Mouse (Mus musculus): ENCODE results near the gene Nwd2. TPM values are rescaled to one million over a fixed set of nuclear protein-coding genes. Genes with fewer than 3 reads are reported as not detected.

Nwd2 gene
- polyA plus RNA-seq, 1 experiment from 2014 or later = 0.14 TPM

DNA sequence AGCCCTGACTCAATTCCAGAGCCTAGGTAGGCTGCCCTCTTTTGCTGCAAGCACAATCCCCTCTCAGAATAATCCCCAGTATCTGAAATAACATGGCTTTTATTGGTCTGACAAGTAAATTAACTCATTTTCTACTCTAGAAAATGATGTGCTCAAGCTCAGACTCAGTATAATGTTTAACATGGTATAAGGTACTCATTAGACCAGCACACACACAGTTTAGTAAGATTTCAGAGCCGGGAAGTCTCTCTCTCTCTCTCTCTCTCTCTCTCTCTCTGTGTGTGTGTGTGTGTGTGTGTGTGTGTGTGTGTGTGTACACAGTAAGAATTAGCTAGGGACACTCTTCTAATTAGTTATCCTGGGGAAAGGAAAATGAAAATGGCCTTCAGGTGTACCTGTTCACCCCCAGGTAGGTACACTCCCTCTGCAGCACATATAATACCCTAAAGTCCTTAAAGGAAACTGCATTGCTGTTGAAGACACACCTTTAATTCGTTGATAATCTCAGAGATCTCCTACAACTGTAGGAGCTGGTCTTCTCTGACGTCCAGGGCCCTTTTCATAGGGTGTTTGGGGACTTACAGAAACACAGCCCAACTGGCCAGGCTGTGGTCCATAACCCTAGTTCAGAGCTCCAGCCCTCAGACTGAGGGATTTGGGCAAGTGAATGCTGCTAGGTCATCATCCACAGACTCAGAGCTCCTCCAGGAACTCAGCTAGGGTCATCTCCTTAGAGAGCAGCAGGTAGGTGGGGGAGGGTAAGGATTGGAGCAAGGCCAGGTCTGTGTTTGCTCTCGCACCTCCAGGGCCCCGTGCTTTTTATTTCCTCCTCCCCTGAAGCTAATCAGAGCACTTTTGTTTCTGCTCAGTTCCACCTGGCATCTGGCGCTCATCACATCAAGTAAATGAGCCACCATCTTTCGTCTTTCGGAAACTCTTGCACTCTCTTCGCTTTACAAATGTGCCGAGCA lies 174.7 kb downstream of the Nwd2 start:
- Histone ChIP-seq H3K27ac (no peak overlapping the region), H3K4me3 (no peak overlapping the region), H3K9me3 (no peaks in the 10 kb centered on the region), H3K36me3 (no peaks in the 10 kb centered on the region), H3K27me3 (ENCODE audit: insufficient read depth, poor library complexity, severe bottlenecking) (no peaks in the 10 kb centered on the region), H3K4me1 (peaks cover 12% of the 10 kb centered on the region; the same call in 1 of the 2 replicates)
- no peak for DNase-seq (ENCODE audit: low spot score)
- 70% methylated on average over 10 of the region's 10 CpGs for WGBS

DNA sequence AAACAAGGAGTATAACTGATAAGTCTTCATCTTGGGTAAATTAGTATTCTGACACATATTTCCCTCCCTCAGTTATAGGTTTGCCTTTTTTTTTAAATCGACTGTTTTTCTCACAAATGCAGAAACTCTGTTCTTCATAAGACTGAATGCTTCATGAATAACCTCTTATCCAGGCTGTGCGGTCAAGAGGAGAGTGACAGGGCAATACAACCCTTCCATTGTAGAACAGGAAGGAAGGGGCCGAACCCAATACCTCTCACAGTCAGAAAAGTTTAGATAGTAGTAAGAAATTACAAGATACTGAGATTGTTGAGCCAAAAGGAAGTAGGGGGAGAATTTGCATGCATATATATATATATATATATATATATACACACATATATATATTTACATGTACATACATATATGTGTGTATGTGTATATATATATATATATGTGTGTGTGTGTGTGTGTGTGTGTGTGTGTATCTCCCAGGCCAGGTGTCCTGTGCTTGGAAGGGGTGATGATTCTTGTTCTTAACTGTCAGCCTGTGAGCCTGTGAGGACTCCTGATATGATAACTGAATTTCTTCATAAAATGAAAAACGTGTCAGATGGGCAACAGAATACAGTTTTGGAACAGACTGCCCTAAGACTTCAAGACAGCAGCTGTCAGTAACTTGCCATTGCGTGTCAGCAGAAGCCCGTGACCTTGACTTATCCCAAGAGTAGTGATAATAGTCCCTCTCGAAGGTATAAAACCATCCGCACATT lies 175.9 kb downstream of the Nwd2 start:
- WGBS = 65% methylated on average over 8 of the region's 8 CpGs
- no peak overlapping the region for H3K27ac ChIP-seq
- no peak for DNase-seq (ENCODE audit: low spot score)
- peaks cover 12% of the 10 kb centered on the region; the same call in 1 of the 2 replicates for H3K4me1 ChIP-seq
- H3K36me3 ChIP-seq = no peaks in the 10 kb centered on the region
- no peaks in the 10 kb centered on the region for H3K9me3 ChIP-seq
- no peak overlapping the region for H3K4me3 ChIP-seq
- H3K27me3 ChIP-seq (ENCODE audit: insufficient read depth, poor library complexity, severe bottlenecking) = no peaks in the 10 kb centered on the region

DNA sequence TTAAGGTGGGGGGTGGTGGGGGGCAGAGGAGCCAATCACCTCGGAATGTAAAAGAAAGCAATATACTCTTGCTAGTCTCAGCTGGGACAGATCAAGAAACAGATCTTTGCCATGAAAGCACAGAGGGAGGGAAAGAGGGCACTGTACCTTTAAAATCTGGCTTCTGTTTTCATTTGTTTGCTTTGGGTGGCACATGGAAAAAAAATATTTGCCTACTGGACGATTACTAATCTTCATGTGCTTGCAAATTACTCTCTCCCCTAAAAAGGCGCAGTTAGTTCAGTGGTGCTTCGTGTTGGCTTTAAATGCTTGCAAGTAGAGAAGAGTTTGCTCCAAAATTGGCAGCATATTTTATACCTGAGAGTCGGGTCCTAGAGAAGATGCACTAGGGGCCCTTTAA lies 177.0 kb downstream of the Nwd2 start:
- Histone ChIP-seq H3K27ac (no peak overlapping the region), H3K4me1 (peaks cover 12% of the 10 kb centered on the region; the same call in 1 of the 2 replicates), H3K27me3 (ENCODE audit: insufficient read depth, poor library complexity, severe bottlenecking) (no peaks in the 10 kb centered on the region), H3K36me3 (no peaks in the 10 kb centered on the region), H3K4me3 (no peak overlapping the region), H3K9me3 (no peaks in the 10 kb centered on the region)
- 64% methylated on average over 5 of the region's 5 CpGs for WGBS
- DNase-seq (ENCODE audit: low spot score) = no peak

DNA sequence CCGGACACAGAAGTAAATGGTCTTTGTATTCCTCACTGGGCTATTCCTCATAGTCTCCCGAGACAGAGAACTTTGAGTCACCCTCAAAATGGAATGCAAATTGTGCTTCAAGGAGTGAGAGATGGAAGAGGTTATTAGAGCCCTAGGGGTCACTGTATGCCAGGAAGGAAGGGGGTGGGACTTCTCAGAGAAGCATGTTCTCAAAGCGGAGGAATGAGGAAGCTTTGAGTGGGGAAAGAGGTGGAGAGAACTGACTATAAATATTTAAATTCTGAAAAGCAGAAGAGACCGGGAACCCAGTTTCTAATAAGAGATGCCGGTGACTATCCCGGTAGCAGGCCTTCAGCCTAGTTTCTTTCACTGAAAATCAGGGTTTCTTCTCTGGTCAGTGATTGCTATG lies 178.1 kb downstream of the Nwd2 start:
- no peak overlapping the region for H3K27ac ChIP-seq
- no peak for DNase-seq (ENCODE audit: low spot score)

DNA sequence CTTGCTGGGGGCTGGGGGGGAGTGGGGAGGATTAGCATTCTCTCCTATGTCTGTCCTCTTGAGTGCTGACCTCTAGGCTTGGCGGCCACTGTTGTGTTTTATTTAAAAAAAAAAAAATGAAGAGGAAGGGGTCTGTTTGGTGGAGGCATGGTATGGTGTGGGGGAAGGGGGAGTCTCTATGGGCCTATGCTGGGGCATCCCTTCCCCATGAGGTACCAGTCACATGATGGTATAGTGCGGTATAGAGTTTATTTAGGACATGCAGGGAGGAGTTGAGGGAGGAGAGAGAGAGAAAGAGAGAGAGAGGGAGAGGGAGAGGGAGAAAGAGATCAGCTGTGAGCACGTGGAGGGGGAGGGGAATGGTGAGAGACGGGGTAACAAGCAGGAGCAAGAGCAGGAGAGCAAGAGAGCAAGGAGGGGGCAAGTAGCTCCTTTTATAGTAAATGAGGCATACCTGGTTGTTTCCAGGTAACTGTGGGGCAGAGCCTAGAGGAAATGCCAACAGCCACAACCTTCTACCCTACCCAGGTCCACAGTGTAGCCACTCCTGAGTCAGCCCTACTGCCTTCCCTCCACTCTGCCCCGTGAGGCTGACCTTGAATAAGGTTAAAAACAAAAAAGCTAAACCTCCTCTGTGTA lies 178.6 kb downstream of the Nwd2 start:
- WGBS = 48% methylated on average over 5 of the region's 5 CpGs

More for the DNA sequence above, 178.1 kb downstream of the Nwd2 start:
- Histone ChIP-seq H3K4me1 (peaks cover 8% of the 10 kb centered on the region; the same call in 1 of the 2 replicates), H3K4me3 (no peak overlapping the region), H3K9me3 (no peaks in the 10 kb centered on the region), H3K36me3 (no peaks in the 10 kb centered on the region), H3K27me3 (ENCODE audit: insufficient read depth, poor library complexity, severe bottlenecking) (no peaks in the 10 kb centered on the region)
- 67% methylated on average over 6 of the region's 6 CpGs for WGBS

DNA sequence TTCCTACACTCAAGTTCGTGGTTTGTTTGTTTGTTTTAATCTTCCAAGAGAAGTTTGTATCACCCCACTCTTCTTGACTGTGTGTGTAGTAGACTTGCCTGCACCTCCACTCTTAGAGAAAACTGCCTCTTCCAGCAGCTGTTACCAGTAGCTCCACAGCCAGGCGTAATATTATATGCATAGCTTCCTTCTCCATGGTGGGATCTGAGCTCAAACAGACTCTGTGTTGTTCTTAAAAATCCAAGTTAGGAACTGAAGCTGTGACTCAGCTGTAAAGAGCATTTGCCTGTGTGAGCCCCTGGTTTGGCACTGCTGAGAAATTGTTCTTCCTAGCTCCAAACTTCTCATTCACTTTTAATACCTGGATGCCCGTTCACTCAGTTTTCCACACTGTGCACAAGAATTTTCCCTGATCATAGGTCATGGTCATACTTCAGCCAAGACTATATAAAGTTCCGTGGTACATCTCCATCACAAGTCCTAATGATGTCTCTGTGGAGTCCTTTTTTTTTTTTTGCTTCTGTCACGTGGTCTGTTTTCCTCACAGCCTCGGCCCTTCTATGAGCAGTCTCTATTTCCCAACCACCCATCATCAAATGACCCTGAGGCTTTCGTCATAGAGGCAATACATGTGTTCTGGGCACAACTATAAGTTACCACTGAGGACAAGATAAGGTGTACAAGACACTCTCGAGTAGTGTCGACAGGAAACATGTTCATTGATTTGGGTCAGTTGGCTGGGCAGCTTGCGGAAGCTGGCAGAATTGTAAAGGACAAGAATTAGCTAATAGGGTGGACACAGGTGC lies 179.7 kb downstream of the Nwd2 start:
- Histone ChIP-seq H3K4me1 (peaks cover 7% of the 10 kb centered on the region; the same call in 1 of the 2 replicates), H3K27me3 (ENCODE audit: insufficient read depth, poor library complexity, severe bottlenecking) (no peaks in the 10 kb centered on the region), H3K36me3 (no peaks in the 10 kb centered on the region), H3K4me3 (no peak overlapping the region), H3K9me3 (no peaks in the 10 kb centered on the region), H3K27ac (no peak overlapping the region)
- DNase-seq (ENCODE audit: low spot score) = no peak
- WGBS = 73% methylated on average over 10 of the region's 10 CpGs

More for the DNA sequence above, 178.6 kb downstream of the Nwd2 start:
- H3K4me3 ChIP-seq = no peak overlapping the region
- H3K36me3 ChIP-seq = no peaks in the 10 kb centered on the region
- no peaks in the 10 kb centered on the region for H3K9me3 ChIP-seq
- no peak for DNase-seq (ENCODE audit: low spot score)
- no peaks in the 10 kb centered on the region for H3K27me3 ChIP-seq (ENCODE audit: insufficient read depth, poor library complexity, severe bottlenecking)
- peaks cover 7% of the 10 kb centered on the region; the same call in 1 of the 2 replicates for H3K4me1 ChIP-seq
- no peak overlapping the region for H3K27ac ChIP-seq

DNA sequence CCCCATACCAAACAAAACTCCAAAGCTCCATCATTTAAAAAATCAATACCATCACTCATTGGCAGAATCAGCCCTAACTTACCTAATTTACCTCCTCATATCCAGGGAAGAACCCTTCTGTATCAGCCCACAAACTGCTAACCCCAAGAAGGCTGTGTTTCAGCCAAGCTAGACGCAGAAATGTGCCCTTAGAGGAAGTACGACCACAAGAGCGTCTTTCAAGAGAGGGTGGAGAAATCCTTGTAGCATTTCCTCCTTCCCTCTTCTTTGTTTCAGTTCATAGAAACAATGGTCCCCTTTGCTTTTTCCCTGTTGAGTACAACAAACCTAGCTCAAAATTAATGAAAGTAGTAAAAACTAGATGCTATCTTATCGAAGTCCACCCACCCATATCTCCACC lies 182.2 kb downstream of the Nwd2 start:
- DNase-seq (ENCODE audit: low spot score) = no peak
- H3K27ac ChIP-seq = no peak overlapping the region
- no peaks in the 10 kb centered on the region for H3K9me3 ChIP-seq
- H3K27me3 ChIP-seq (ENCODE audit: insufficient read depth, poor library complexity, severe bottlenecking) = no peaks in the 10 kb centered on the region
- H3K36me3 ChIP-seq = no peaks in the 10 kb centered on the region
- 81% methylated on average over 4 of the region's 4 CpGs for WGBS
- peaks cover 6% of the 10 kb centered on the region; the same call in 1 of the 2 replicates for H3K4me1 ChIP-seq
- no peak overlapping the region for H3K4me3 ChIP-seq

DNA sequence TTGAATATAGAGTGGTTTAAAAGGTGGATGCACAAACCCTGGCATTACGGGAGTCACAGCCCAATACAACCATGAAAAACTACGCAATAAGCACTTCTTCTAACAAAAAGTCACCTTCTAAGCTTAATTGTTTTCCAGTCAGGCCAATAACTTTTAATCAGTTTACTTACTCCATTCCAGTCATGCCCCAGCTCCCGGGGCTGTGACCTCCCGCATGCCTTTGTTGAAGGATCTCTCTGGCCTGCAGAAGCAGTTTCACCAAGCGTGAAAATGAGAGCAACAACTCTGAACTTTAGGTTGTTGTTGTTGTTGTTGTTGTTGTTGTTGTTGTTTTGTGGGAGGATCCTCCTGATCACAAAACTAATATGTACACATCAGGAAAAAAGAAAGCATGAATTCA lies 185.1 kb downstream of the Nwd2 start:
- Histone ChIP-seq H3K36me3 (no peaks in the 10 kb centered on the region), H3K4me3 (no peak overlapping the region), H3K4me1 (peaks cover 2% of the 10 kb centered on the region; the same call in 1 of the 2 replicates), H3K27ac (no peak overlapping the region), H3K9me3 (no peaks in the 10 kb centered on the region), H3K27me3 (ENCODE audit: insufficient read depth, poor library complexity, severe bottlenecking) (no peaks in the 10 kb centered on the region)
- DNase-seq (ENCODE audit: low spot score) = no peak
- WGBS = 73% methylated on average over 5 of the region's 5 CpGs

DNA sequence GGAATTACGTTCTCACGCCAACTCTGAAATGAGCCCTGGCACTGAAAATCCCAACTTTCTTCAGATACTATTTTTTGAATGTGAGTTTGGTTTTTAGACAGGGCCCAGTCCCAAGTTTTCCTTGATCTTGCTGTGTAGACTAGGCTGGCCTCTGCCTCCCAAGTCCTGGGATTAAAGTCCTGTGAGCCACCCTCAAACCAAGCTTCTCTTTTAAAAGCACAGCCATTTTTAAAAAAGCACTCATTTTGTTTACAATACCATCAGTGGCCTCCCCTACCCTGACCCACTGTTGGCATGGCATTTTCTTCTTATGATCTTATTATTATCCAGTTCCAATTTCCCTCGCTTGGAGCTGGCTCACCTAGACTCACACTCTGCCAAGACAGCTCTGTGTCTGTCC lies 185.5 kb downstream of the Nwd2 start:
- 90% methylated on average over 3 of the region's 3 CpGs for WGBS
- no peak overlapping the region for H3K4me3 ChIP-seq
- DNase-seq (ENCODE audit: low spot score) = no peak
- no peaks in the 10 kb centered on the region for H3K27me3 ChIP-seq (ENCODE audit: insufficient read depth, poor library complexity, severe bottlenecking)
- no peak overlapping the region for H3K27ac ChIP-seq
- no peaks in the 10 kb centered on the region for H3K36me3 ChIP-seq
- no peaks in the 10 kb centered on the region for H3K9me3 ChIP-seq
- H3K4me1 ChIP-seq = peaks cover 2% of the 10 kb centered on the region; the same call in 1 of the 2 replicates

DNA sequence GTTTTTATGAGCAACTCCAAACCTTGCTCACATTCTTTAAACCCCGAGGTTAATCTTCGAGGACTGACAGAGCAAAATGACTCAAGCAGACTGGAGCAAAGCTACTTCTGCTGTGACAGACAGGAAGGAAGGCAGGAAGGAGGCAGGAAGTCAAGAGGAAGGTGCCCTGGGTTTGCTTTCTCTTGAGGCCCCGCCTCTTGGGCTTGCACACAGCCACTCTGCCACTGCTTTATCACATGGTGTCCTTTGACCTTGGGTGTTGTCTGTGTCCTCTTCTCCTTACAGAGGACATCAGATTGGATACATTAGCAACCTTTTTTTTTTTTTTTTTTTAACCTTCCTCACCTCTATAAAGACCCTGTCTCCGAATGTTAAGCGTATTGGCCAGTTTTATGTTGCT lies 188.2 kb downstream of the Nwd2 start:
- DNase-seq (ENCODE audit: low spot score) = no peak
- no peaks in the 10 kb centered on the region for H3K9me3 ChIP-seq
- no peak overlapping the region for H3K27ac ChIP-seq
- H3K36me3 ChIP-seq = no peaks in the 10 kb centered on the region
- H3K27me3 ChIP-seq (ENCODE audit: insufficient read depth, poor library complexity, severe bottlenecking) = no peaks in the 10 kb centered on the region
- H3K4me1 ChIP-seq = peaks cover 2% of the 10 kb centered on the region; the same call in 1 of the 2 replicates
- no peak overlapping the region for H3K4me3 ChIP-seq
- 72% methylated on average over 5 of the region's 5 CpGs for WGBS

DNA sequence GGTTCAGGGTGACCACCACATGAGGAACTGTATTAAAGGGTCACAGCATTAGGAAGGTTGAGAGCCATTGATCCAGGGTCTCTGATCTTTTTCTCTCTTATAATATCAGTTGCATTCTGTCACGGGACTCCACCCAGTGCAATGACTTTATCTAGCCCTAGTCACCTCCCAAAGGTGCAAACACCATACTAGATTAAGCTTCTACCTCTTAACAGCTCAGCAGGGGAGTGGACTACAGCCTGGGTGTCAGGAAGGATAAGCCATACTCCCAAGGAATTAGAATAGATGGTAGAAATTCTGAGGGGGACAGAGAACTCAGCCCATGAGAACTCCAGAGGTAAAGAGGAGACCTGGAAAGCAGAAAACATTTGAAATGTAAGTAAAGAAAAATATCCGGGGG lies 188.9 kb downstream of the Nwd2 start:
- Histone ChIP-seq H3K27me3 (ENCODE audit: insufficient read depth, poor library complexity, severe bottlenecking) (no peaks in the 10 kb centered on the region), H3K27ac (no peak overlapping the region), H3K4me3 (no peak overlapping the region), H3K36me3 (no peaks in the 10 kb centered on the region), H3K4me1 (peaks cover 2% of the 10 kb centered on the region; the same call in 1 of the 2 replicates), H3K9me3 (no peaks in the 10 kb centered on the region)
- WGBS = 74% methylated on average over 2 of the region's 2 CpGs
- no peak for DNase-seq (ENCODE audit: low spot score)
